Mouse (Mus musculus) adrenal gland, adult 10 weeks (tissue): ENCODE results near the gene Sez6l2. TPM values are rescaled to one million over a fixed set of nuclear protein-coding genes. Genes with fewer than 3 reads are reported as not detected.

Experiments
- polyA plus RNA-seq: library from polyadenylated mRNA; stranded (reverse); fragments of 350-450 nt; fragmentation: Illumina TruSeq; extraction: RNeasy Lipid Tissue Mini Kit (QIAGEN cat#74804); gene quantifications from one replicate; pipeline ENCODE4 v1.2.3, GENCODE M21; 2014; ENCODE audit warnings: low read depth, low replicate concordance

Sez6l2 gene
- polyA plus RNA-seq, result 39.4 TPM

GRCm38 (mm10) chr7:126949793-126950646 is at the start of gene Sez6l2:
Gene Sez6l2, plus strand, starts transcription at chr7:126950563.

GRCm38 (mm10) chr7:126922624-126923060 is 27.7 kb upstream of the Sez6l2 start, which contains the start of gene Tmem219:
Gene Tmem219, minus strand, starts transcription at chr7:126922917.

GRCm38 (mm10) chr7:126928384-126929037 is 21.9 kb upstream of the Sez6l2 start, which contains the start of gene Kctd13:
Gene Kctd13, plus strand, starts transcription at chr7:126928879.

GRCm38 (mm10) chr7:126949403-126949792 is 965 bp upstream of the Sez6l2 start, which contains the start of gene Asphd1:
Gene Asphd1, minus strand, starts transcription at chr7:126949582.

GRCm38 (mm10) chr7:126975893-126975949 is 25.4 kb downstream of the Sez6l2 start, which contains the start of gene Cdipt:
Gene Cdipt, plus strand, starts transcription at chr7:126975914.

GRCm38 (mm10) chr7:126975950-126976866 is 25.8 kb downstream of the Sez6l2 start, which contains the start of gene Cdiptos:
Gene Cdiptos, minus strand, starts transcription at chr7:126976098.

GRCm38 (mm10) chr7:127014320-127014719 is 64.0 kb downstream of the Sez6l2 start, which contains the start of gene Mvp:
Gene Mvp, minus strand, starts transcription at chr7:127014621.

GRCm38 (mm10) chr7:127016481-127016485 is 65.9 kb downstream of the Sez6l2 start, which contains the start of gene Pagr1b:
Gene Pagr1b, minus strand, starts transcription at chr7:127016484.

GRCm38 (mm10) chr7:127016971-127017949 is 66.9 kb downstream of the Sez6l2 start, which contains the start of gene Pagr1a:
Gene Pagr1a, minus strand, starts transcription at chr7:127017352.

Other genes starting within 250 kb of the Sez6l2 start
- 3.2 TPM for gene Coro1a, start 242.8 kb upstream of the Sez6l2 start, polyA plus RNA-seq
- gene Mapk3, start 191.0 kb upstream of the Sez6l2 start, polyA plus RNA-seq, result 30.8 TPM
- gene Gdpd3, start 184.2 kb upstream of the Sez6l2 start, polyA plus RNA-seq, result not detected
- 12.0 TPM for gene Ypel3, start 173.6 kb upstream of the Sez6l2 start, polyA plus RNA-seq
- not detected for gene Tbx6, start 169.1 kb upstream of the Sez6l2 start, polyA plus RNA-seq
- 28.4 TPM for gene Ppp4c, start 158.1 kb upstream of the Sez6l2 start, polyA plus RNA-seq
- gene Fam57b, start 152.9 kb upstream of the Sez6l2 start, polyA plus RNA-seq, result not detected
- gene 4930451I11Rik, start 118.9 kb upstream of the Sez6l2 start, polyA plus RNA-seq, result not detected
- not detected for gene Doc2a, start 103.1 kb upstream of the Sez6l2 start, polyA plus RNA-seq
- gene Hirip3, start 88.6 kb upstream of the Sez6l2 start, polyA plus RNA-seq, result 10.9 TPM
- gene Ino80e, start 88.2 kb upstream of the Sez6l2 start, polyA plus RNA-seq, result 13.4 TPM
- 9.9 TPM for gene Taok2, start 65.9 kb upstream of the Sez6l2 start, polyA plus RNA-seq
- gene Tmem219, start 27.6 kb upstream of the Sez6l2 start, polyA plus RNA-seq, result 8.8 TPM
- gene Kctd13, start 21.7 kb upstream of the Sez6l2 start, polyA plus RNA-seq, result 3.4 TPM
- gene Asphd1, start 981 bp upstream of the Sez6l2 start, polyA plus RNA-seq, result not detected
- gene Cdipt, start 25.4 kb downstream of the Sez6l2 start, polyA plus RNA-seq, result 18.4 TPM
- gene Cdiptos, start 25.5 kb downstream of the Sez6l2 start, polyA plus RNA-seq, result 2.0 TPM
- gene Mvp, start 64.1 kb downstream of the Sez6l2 start, polyA plus RNA-seq, result 2.0 TPM
- gene Pagr1b, start 65.9 kb downstream of the Sez6l2 start, polyA plus RNA-seq, result not detected
- not detected for gene Pagr1a, start 66.8 kb downstream of the Sez6l2 start, polyA plus RNA-seq
- 0.52 TPM for gene Gm42742, start 70.5 kb downstream of the Sez6l2 start, polyA plus RNA-seq
- gene Prrt2, start 70.6 kb downstream of the Sez6l2 start, polyA plus RNA-seq, result not detected
- 19.4 TPM for gene Maz, start 76.5 kb downstream of the Sez6l2 start, polyA plus RNA-seq
- gene Kif22, start 91.9 kb downstream of the Sez6l2 start, polyA plus RNA-seq, result 1.9 TPM
- gene Zg16, start 136.8 kb downstream of the Sez6l2 start, polyA plus RNA-seq, result 1.6 TPM
- 0.52 TPM for gene AI467606, start 140.8 kb downstream of the Sez6l2 start, polyA plus RNA-seq
- gene Qprt, start 171.7 kb downstream of the Sez6l2 start, polyA plus RNA-seq, result 0.29 TPM
- 0.52 TPM for gene Spn, start 187.3 kb downstream of the Sez6l2 start, polyA plus RNA-seq
- gene Cd2bp2, start 245.5 kb downstream of the Sez6l2 start, polyA plus RNA-seq, result 14.8 TPM